Mouse (Mus musculus): ENCODE measurements at regions not wholly inside any gene's neighbourhood (a gene's known extent, or its start where the extent isn't known, plus 50 kb on each side); places are given as distances from the start of the nearest gene placed in this dataset.
A peak's percentile ranks its signal among the peaks of the same experiment; 100 is the strongest.

DNA sequence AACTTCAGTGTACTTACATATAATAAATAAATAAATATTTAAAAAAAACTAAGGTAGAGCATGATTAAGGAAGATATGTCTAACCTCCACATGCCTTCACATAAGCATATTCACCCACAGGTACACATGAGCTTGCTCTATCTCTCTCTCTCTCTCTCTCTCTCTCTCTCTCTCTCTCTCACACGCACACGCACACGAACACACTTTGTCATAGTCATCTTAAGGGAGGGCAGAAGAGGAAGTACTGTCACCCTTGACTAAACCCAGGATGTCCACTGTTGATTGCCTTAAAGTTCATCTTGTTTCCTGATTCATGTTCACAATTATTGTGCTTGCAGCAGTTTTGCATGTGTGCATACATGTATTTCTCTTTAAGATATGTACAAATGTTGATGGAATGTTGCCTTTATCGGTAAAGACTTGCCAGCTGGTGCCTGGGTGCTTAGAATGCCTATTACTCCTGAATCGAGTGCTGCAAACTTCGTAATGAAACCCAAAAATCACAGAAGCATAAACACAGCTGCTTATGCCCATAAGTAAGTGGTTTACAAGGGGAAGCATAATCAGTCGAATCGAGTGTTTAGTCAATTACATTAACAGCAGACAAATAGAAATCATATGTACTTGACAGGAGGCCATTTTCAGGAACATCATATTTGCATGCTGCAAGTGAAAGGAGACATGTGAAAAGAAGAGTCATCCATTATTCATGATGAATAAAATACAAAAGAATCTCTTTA is 84.3 kb downstream of the Tmem168 start:
- H3K4me1 ChIP-seq (replicated peaks) = no peaks in the 10 kb centered on the region
- no peak for ATAC-seq (ENCODE audit: low FRiP score, low read depth)
- 75% methylated on average over 8 of the region's 8 CpGs for WGBS
- H3K4me3 ChIP-seq = no peak overlapping the region
- no peaks in the 10 kb centered on the region for H3K27me3 ChIP-seq
- no peak overlapping the region for H3K27ac ChIP-seq (replicated peaks)
- no peak overlapping the region for H3K4me2 ChIP-seq
- H3K9me3 ChIP-seq = no peaks in the 10 kb centered on the region
- no peaks in the 10 kb centered on the region for H3K36me3 ChIP-seq
- H3K9ac ChIP-seq = no peak overlapping the region

DNA sequence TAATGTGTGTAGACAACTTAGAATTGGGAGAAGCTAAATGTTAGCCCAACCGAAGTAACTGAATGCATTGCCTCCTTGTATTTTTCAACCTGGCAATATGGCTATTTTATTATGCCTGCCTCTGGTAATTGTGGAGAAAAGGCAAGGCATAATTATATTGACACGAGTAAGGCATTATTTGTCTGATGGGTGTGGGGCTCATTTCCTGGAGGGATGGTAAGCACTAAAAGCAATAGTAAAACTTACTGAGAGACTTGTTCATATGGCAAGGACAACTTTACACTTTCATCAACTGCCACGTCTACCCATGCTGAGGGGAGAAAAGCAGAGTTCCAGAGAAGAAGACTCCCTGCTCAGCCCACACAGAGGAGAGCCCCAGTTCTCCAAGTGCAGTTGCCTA is 93.8 kb downstream of the Tmem168 start:
- Histone ChIP-seq H3K4me1 (replicated peaks) (no peaks in the 10 kb centered on the region), H3K36me3 (no peaks in the 10 kb centered on the region), H3K9ac (no peak overlapping the region), H3K27me3 (no peaks in the 10 kb centered on the region), H3K9me3 (no peaks in the 10 kb centered on the region), H3K4me3 (no peak overlapping the region), H3K27ac (replicated peaks) (no peak overlapping the region), H3K4me2 (no peak overlapping the region)
- WGBS = 83% methylated on average over 3 of the region's 3 CpGs
- ATAC-seq (ENCODE audit: low FRiP score, low read depth) = no peak

DNA sequence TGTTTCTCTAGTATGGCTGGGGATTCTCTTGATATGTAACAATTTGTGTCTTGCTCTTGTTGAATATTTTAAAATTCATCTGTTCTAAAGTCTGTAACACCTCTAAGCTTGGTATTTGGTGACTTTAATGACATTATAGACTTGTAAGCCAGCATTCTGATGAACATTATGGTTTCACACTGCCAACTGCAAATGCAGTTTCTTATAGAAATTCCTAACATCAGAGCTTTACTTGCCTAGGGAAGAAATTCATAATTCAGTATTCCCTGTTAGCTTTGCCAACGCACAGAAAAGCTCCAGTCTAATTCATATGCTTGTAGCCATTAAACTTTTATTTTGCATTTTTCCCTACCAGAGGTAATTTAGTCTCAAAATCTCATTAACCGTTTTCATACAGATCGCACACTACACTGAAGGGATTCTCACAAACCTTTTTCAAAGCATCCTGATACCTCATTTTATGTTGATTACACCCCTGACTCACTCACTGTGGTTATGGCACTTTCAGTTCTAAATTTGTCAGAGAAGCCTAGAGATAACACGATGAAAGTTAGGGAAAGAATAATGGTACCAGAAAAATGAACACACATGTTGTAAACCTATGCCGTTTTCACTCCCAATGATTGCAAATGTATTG is 131.3 kb downstream of the Tmem168 start:
- Histone ChIP-seq H3K36me3 (no peaks in the 10 kb centered on the region), H3K4me1 (replicated peaks) (no peaks in the 10 kb centered on the region), H3K27ac (replicated peaks) (no peak overlapping the region), H3K9ac (no peak overlapping the region), H3K4me3 (no peak overlapping the region), H3K9me3 (no peaks in the 10 kb centered on the region), H3K27me3 (no peaks in the 10 kb centered on the region), H3K4me2 (no peak overlapping the region)
- ATAC-seq (ENCODE audit: low FRiP score, low read depth) = no peak
- 76% methylated on average over 5 of the region's 5 CpGs for WGBS

DNA sequence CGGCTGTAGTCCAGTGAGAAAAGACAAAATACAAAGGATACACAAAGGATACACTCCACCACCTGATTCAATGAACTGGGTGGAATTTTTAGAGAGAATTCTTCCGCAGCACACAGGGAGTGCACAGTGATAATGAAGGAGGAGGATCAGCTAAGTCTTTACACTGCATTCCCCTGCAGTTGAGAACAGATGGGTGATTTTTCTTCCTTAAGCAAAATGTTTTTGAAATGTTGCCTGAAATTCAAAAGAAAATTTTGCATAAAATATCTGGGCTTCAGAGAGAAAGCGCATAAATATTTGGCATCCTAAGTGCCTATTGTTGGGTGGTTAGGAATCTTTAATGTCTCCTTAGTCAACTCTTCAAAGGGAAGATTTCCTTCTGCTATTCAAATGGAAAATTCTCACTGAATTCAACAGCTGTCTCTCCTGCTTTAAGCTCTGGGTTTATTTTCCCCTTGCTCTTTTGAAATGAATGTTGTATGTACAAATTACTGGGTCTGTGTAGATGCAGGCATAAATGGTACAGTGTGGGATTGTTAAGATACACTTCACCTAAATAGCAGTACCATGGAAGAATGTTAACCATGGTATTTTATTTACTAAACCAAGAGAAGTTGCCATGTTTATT is 158.6 kb downstream of the Tmem168 start:
- H3K9me3 ChIP-seq = no peaks in the 10 kb centered on the region
- no peaks in the 10 kb centered on the region for H3K27me3 ChIP-seq
- WGBS = 60% methylated on average over 3 of the region's 3 CpGs
- H3K36me3 ChIP-seq = no peaks in the 10 kb centered on the region
- no peak overlapping the region for H3K4me2 ChIP-seq
- no peak overlapping the region for H3K27ac ChIP-seq (replicated peaks)
- no peak overlapping the region for H3K4me3 ChIP-seq
- H3K9ac ChIP-seq = no peak overlapping the region
- ATAC-seq (ENCODE audit: low FRiP score, low read depth) = no peak
- H3K4me1 ChIP-seq (replicated peaks) = no peaks in the 10 kb centered on the region

DNA sequence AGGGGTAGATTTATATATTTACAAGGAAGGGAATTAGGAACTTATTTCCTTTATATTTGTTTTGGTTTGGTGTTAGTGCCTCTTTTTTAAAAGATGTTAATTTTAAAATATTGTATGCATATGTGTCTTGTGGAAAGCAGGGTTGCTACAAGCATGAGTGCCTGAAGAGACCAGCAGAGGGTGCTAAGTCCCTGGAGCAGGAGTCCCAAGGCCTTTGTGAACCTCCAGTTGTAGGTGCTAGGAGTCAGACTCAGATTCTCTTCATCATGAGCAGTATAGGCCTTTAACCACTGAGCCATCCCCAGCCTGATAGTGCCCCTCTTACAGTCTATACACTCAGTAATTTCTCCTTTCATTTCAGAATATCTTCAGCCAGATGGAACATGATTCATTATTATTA is 189.0 kb upstream of the Vwde start:
- no peaks in the 10 kb centered on the region for H3K4me1 ChIP-seq (replicated peaks)
- no peak for ATAC-seq (ENCODE audit: low FRiP score, low read depth)

DNA sequence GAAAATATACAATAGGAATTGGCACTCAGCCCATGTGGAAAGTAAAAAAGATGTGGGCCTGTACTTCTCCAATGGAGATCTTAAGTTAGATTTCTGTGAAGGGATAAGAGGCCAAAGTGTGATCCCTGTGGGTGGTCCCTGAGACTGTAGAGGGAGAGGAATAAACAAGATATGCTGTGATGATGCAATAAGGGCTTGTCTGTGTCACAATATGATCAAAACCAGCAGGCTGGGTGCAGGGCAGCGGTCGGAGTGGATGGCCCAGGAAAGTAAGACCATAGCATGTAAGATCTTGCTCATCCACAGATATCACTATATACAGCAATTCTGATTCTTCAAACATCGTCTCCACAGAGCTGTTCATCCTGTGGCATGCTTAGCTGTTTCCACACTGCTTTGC is 188.3 kb upstream of the Vwde start:
- Histone ChIP-seq H3K4me2 (no peak overlapping the region), H3K36me3 (no peaks in the 10 kb centered on the region), H3K27ac (replicated peaks) (no peak overlapping the region), H3K9ac (no peak overlapping the region), H3K4me1 (replicated peaks) (no peaks in the 10 kb centered on the region), H3K27me3 (no peaks in the 10 kb centered on the region), H3K9me3 (no peaks in the 10 kb centered on the region), H3K4me3 (no peak overlapping the region)
- no peak for ATAC-seq (ENCODE audit: low FRiP score, low read depth)
- WGBS = 93% methylated on average over 3 of the region's 3 CpGs

More for the DNA sequence above, 189.0 kb upstream of the Vwde start:
- Histone ChIP-seq H3K36me3 (no peaks in the 10 kb centered on the region), H3K27me3 (no peaks in the 10 kb centered on the region), H3K4me2 (no peak overlapping the region), H3K27ac (replicated peaks) (no peak overlapping the region), H3K9me3 (no peaks in the 10 kb centered on the region), H3K9ac (no peak overlapping the region), H3K4me3 (no peak overlapping the region)

DNA sequence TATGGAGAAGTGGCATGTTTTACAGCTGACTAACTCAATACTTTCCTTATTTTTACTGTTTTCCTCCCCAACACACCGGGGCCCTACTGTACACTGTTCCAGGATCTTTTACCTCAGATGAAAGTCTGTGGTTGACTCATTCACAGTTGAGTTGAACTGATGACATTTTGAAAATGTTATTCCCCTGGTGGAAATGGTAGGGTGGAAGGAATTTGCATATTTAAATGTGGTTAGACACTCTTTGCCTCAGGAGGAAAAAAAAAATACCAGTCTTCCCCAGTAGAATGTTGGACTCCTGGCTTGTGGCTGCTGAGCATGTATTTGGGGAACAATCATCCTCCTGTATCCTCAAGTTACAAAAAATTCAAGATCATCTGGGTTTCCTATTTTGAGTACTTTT is 159.7 kb upstream of the Vwde start:
- Histone ChIP-seq H3K9me3 (no peaks in the 10 kb centered on the region), H3K4me3 (no peak overlapping the region), H3K27ac (replicated peaks) (no peak overlapping the region), H3K27me3 (no peaks in the 10 kb centered on the region), H3K4me2 (no peak overlapping the region), H3K9ac (no peak overlapping the region), H3K4me1 (replicated peaks) (no peaks in the 10 kb centered on the region), H3K36me3 (no peaks in the 10 kb centered on the region)
- ATAC-seq (ENCODE audit: low FRiP score, low read depth) = no peak
- WGBS = 100% methylated on average over 1 of the region's 1 CpGs

DNA sequence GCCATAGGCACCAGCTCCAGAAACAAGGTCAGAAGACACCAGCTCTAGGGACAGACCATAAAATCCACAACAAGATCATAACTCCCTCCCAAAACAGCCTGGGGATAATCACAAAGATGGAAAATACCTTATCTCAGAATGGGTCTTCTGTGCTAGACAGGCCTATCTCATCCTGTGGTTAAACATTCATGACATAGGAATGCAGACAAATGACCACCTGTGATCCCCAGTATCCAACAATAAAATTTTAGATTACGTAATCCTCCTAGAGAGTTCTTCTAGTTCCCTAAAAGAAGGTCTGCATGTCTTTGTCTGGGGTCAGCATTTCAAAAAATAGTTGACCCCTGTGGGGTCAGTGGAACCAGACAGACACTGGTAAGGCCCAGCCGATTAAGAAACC is 158.4 kb upstream of the Vwde start:
- Histone ChIP-seq H3K27me3 (no peaks in the 10 kb centered on the region), H3K4me3 (no peak overlapping the region), H3K9me3 (no peaks in the 10 kb centered on the region), H3K36me3 (no peaks in the 10 kb centered on the region), H3K27ac (replicated peaks) (no peak overlapping the region), H3K4me2 (no peak overlapping the region), H3K4me1 (replicated peaks) (no peaks in the 10 kb centered on the region), H3K9ac (no peak overlapping the region)
- WGBS = 83% methylated on average over 2 of the region's 2 CpGs
- no peak for ATAC-seq (ENCODE audit: low FRiP score, low read depth)

DNA sequence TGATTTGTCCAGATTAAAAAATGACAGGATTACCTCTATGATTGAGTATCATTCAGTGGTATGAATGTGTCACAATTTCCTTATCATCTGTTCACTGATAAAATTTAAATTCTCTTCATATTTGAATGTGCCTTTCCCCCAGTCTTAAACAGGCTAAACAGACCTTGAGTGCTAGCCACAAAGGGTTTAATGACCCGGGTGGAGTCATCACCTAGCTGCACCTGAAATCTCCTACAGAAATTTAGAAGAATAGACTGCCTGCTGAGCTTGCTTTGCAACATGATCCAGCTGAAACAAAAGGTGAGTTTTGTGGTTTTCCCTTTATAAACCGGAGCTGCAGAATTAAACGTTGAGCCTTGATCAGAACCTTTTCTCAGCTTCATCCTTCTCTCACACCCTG is 156.1 kb upstream of the Vwde start:
- Histone ChIP-seq H3K9ac (no peak overlapping the region), H3K27me3 (no peaks in the 10 kb centered on the region)
- WGBS = 70% methylated on average over 3 of the region's 3 CpGs

DNA sequence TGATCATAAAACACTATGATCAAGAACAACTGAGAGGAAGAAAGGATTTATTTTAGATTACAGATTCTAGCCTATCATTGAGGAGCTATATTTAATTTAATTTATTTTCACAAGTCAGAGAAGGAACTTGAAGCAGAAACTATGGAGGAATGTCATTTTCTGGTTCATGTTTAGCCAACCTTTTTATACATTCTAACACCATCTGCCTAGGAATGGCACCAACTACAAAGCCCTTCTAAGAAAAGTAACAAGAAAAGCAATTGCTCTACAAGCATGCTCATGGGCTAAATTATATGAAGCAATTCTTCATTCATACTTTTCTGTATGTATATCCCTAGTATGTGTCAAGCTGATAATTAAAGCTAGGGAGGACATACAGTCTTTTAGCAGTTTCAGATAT is 155.0 kb upstream of the Vwde start:
- H3K9ac ChIP-seq = no peak overlapping the region
- H3K27ac ChIP-seq (replicated peaks) = no peak overlapping the region
- no peak overlapping the region for H3K4me2 ChIP-seq
- H3K4me1 ChIP-seq (replicated peaks) = no peaks in the 10 kb centered on the region
- no peaks in the 10 kb centered on the region for H3K27me3 ChIP-seq
- H3K9me3 ChIP-seq = no peaks in the 10 kb centered on the region
- ATAC-seq (ENCODE audit: low FRiP score, low read depth) = no peak
- H3K4me3 ChIP-seq = no peak overlapping the region
- no peaks in the 10 kb centered on the region for H3K36me3 ChIP-seq

More for the DNA sequence above, 156.1 kb upstream of the Vwde start:
- H3K4me2 ChIP-seq = no peak overlapping the region
- H3K36me3 ChIP-seq = no peaks in the 10 kb centered on the region
- ATAC-seq (ENCODE audit: low FRiP score, low read depth) = no peak
- no peak overlapping the region for H3K4me3 ChIP-seq
- no peaks in the 10 kb centered on the region for H3K4me1 ChIP-seq (replicated peaks)
- no peaks in the 10 kb centered on the region for H3K9me3 ChIP-seq
- H3K27ac ChIP-seq (replicated peaks) = no peak overlapping the region

DNA sequence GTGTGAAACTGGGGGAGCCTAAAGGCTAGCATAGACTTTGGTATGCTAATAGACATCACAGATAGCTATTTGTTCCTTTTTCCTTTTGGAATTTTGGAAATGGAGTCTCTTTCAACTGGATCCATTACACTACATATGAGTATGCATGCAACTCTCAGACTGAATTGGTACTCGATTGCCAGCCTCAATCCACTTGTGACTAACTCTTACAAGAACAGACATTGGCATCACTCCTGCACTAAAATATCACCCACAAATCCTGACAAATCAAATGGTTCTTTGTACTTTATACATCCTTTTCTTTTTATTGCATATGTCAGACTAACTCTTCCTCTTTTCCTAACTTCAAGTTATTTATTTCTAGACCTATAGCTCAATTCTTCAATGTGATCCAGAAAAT is 149.1 kb upstream of the Vwde start:
- no peak overlapping the region for H3K27ac ChIP-seq (replicated peaks)
- H3K27me3 ChIP-seq = no peaks in the 10 kb centered on the region
- H3K4me1 ChIP-seq (replicated peaks) = no peaks in the 10 kb centered on the region
- ATAC-seq (ENCODE audit: low FRiP score, low read depth) = no peak
- H3K4me2 ChIP-seq = no peak overlapping the region
- no peaks in the 10 kb centered on the region for H3K36me3 ChIP-seq
- no peak overlapping the region for H3K9ac ChIP-seq
- WGBS = 89% methylated on average over 1 of the region's 1 CpGs
- H3K4me3 ChIP-seq = no peak overlapping the region
- H3K9me3 ChIP-seq = no peaks in the 10 kb centered on the region

DNA sequence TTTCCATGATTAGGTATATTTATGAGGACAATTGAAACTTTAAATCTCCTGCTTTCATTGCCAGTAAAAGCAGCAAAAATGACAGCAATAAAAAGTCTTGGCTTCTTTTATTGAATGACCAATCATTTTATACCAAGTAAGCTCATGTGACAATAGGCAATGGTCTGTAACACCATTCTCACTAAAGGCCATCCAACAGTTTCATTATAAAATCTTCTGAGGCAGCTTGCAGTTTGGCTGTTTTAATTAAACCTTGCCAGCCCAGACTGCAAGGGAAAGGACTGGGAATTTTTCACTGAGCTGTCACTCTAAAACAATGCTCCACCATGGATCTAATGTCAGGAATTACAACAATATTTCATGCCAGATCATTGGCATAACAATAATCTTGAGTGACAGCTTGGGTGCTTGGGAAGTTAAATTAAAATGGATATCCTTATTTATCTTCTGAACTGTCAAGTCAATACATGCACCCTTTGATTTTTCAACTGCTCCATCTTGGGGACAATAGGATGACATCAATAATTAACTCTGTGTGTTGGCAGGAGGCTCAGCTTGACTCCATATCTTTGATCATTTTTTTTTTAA is 145.0 kb upstream of the Vwde start:
- no peak overlapping the region for H3K27ac ChIP-seq (replicated peaks)

More for the DNA sequence above, 145.0 kb upstream of the Vwde start:
- Histone ChIP-seq H3K36me3 (no peaks in the 10 kb centered on the region), H3K9ac (no peak overlapping the region), H3K4me1 (replicated peaks) (no peaks in the 10 kb centered on the region), H3K4me3 (no peak overlapping the region), H3K9me3 (no peaks in the 10 kb centered on the region), H3K27me3 (no peaks in the 10 kb centered on the region), H3K4me2 (no peak overlapping the region)
- ATAC-seq (ENCODE audit: low FRiP score, low read depth) = peak; percentile 34; the same call in 1 of the 2 replicates
